Mouse (Mus musculus): ENCODE results near the gene Pik3r5. TPM values are rescaled to one million over a fixed set of nuclear protein-coding genes. Genes with fewer than 3 reads are reported as not detected.

Pik3r5 gene
- polyA plus RNA-seq, 1 experiment from 2014 or later: 0.86 TPM

GRCm38 (mm10) chr11:68400021-68400671 is 31.8 kb upstream of the Pik3r5 start:
- no peak for ATAC-seq

DNA sequence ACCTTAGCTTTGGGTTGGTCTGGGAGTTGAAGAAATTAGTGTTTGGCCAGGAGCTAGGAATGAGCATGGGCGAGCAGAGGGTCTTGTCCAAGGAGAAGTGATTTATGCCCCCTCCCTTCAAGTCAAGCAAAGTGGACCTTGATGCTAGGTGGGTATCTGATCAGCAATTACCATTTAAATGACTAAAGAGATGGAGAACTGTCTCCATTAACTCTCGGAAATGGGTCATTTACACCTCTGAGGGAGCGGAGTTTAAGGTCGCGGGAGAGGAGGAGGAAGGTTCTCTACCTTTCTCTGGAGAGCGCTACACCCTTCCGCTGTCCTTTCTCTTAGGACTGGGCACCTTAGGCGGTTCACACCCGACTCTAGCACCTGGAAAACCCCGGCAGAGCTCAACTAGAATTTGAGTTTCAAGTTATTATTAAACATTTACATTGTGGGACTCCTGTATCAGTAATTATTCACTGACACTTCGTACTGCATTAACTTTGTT is 31.1 kb upstream of the Pik3r5 start, which contains the start of gene Ntn1:
Ntn1 (minus strand) TSS at position 97 of the 493 bp plus-strand sequence.
- Histone ChIP-seq H3K9me3 (ENCODE audit: low read length) (no peaks in the 10 kb centered on the region), H3K27me3 (ENCODE audit: insufficient read depth, low read length) (peaks cover 72% of the 10 kb centered on the region), H3K9ac (replicated peaks) (no peak within 1 kb of the TSS), H3K4me3 (ENCODE audit: low read depth, low read length) (peak within 1 kb of the TSS; percentile 37), H3K4me2 (ENCODE audit: low read depth, low read length) (peak within 1 kb of the TSS; percentile 59), H3K4me1 (ENCODE audit: insufficient read depth) (peaks cover 6% of the 10 kb centered on the region), H3K27ac (ENCODE audit: low read depth) (no peak within 1 kb of the TSS), H3K36me3 (replicated peaks; ENCODE audit: insufficient read depth, low read length) (no peaks in the 10 kb centered on the region)
- no peak for ATAC-seq
- DNase-seq: no peak
- TF ChIP-seq EP300 (IDR thresholded peaks at IDR 0.05; ENCODE audit: low read depth) (no peak), CTCF (IDR thresholded peaks at IDR 0.05; ENCODE audit: low read depth) (no peak)
- WGBS (ENCODE audit: insufficient replicate concordance): 7% methylated on average over 11 of the region's 11 CpGs

More at GRCm38 (mm10) chr11:68400021-68400671, 31.8 kb upstream of the Pik3r5 start:
- DNase-seq: no peak
- H3K4me3 ChIP-seq (ENCODE audit: low read depth, low read length): peak overlapping the region; percentile 37
- peak overlapping the region; percentile 59 for H3K4me2 ChIP-seq (ENCODE audit: low read depth, low read length)
- TF ChIP-seq EP300 (IDR thresholded peaks at IDR 0.05; ENCODE audit: low read depth) (no peak), CTCF (IDR thresholded peaks at IDR 0.05; ENCODE audit: low read depth) (peak; percentile 18; the same call in 1 of the 2 replicates)
- WGBS (ENCODE audit: insufficient replicate concordance): 1% methylated on average over 50 of the region's 57 CpGs
- H3K9ac ChIP-seq (replicated peaks): no peak overlapping the region
- H3K9me3 ChIP-seq (ENCODE audit: low read length): no peaks in the 10 kb centered on the region
- peaks cover 78% of the 10 kb centered on the region for H3K27me3 ChIP-seq (ENCODE audit: insufficient read depth, low read length)
- no peak overlapping the region for H3K27ac ChIP-seq (ENCODE audit: low read depth)
- H3K36me3 ChIP-seq (replicated peaks; ENCODE audit: insufficient read depth, low read length): no peaks in the 10 kb centered on the region
- H3K4me1 ChIP-seq (ENCODE audit: insufficient read depth): peaks cover 6% of the 10 kb centered on the region

- Histone ChIP-seq H3K36me3 (replicated peaks; ENCODE audit: insufficient read depth, low read length) (no peaks in the 10 kb centered on the region), H3K9me3 (ENCODE audit: low read length) (no peaks in the 10 kb centered on the region), H3K4me3 (ENCODE audit: low read depth, low read length) (no peak overlapping the region), H3K9ac (replicated peaks) (no peak overlapping the region), H3K27me3 (ENCODE audit: insufficient read depth, low read length) (peaks cover 65% of the 10 kb centered on the region), H3K4me1 (ENCODE audit: insufficient read depth) (peaks cover 6% of the 10 kb centered on the region), H3K4me2 (ENCODE audit: low read depth, low read length) (no peak overlapping the region), H3K27ac (ENCODE audit: low read depth) (no peak overlapping the region)
- ATAC-seq: no peak
- no peak for DNase-seq
- no peak for TF ChIP-seq CTCF (IDR thresholded peaks at IDR 0.05; ENCODE audit: low read depth)
- TF ChIP-seq EP300 (IDR thresholded peaks at IDR 0.05; ENCODE audit: low read depth): no peak
- 18% methylated on average over 5 of the region's 5 CpGs for WGBS (ENCODE audit: insufficient replicate concordance)
Observed at GRCm38 (mm10) chr11:68401428-68401827, 30.5 kb upstream of the Pik3r5 start.

GRCm38 (mm10) chr11:68404185-68404584 is 27.7 kb upstream of the Pik3r5 start:
- H3K36me3 ChIP-seq (replicated peaks; ENCODE audit: insufficient read depth, low read length): no peaks in the 10 kb centered on the region
- H3K9ac ChIP-seq (replicated peaks): no peak overlapping the region
- no peak overlapping the region for H3K4me2 ChIP-seq (ENCODE audit: low read depth, low read length)
- TF ChIP-seq EP300 (IDR thresholded peaks at IDR 0.05; ENCODE audit: low read depth) (no peak), CTCF (IDR thresholded peaks at IDR 0.05; ENCODE audit: low read depth) (peak; percentile 56)
- no peak overlapping the region for H3K27ac ChIP-seq (ENCODE audit: low read depth)
- H3K27me3 ChIP-seq (ENCODE audit: insufficient read depth, low read length): peaks cover 37% of the 10 kb centered on the region
- H3K4me1 ChIP-seq (ENCODE audit: insufficient read depth): peaks cover 6% of the 10 kb centered on the region
- no peaks in the 10 kb centered on the region for H3K9me3 ChIP-seq (ENCODE audit: low read length)
- DNase-seq (no peak), ATAC-seq (no peak)
- 41% methylated on average over 4 of the region's 4 CpGs for WGBS (ENCODE audit: insufficient replicate concordance)
- H3K4me3 ChIP-seq (ENCODE audit: low read depth, low read length): no peak overlapping the region

- Histone ChIP-seq H3K4me2 (ENCODE audit: low read depth, low read length) (no peak overlapping the region), H3K9me3 (ENCODE audit: low read length) (no peaks in the 10 kb centered on the region), H3K4me3 (ENCODE audit: low read depth, low read length) (no peak overlapping the region), H3K9ac (replicated peaks) (no peak overlapping the region), H3K27me3 (ENCODE audit: insufficient read depth, low read length) (peaks cover 24% of the 10 kb centered on the region), H3K36me3 (replicated peaks; ENCODE audit: insufficient read depth, low read length) (no peaks in the 10 kb centered on the region), H3K27ac (ENCODE audit: low read depth) (no peak overlapping the region), H3K4me1 (ENCODE audit: insufficient read depth) (no peaks in the 10 kb centered on the region)
- DNase-seq: no peak
- 82% methylated on average over 8 of the region's 8 CpGs for WGBS (ENCODE audit: insufficient replicate concordance)
- TF ChIP-seq EP300 (IDR thresholded peaks at IDR 0.05; ENCODE audit: low read depth): no peak
- TF ChIP-seq CTCF (IDR thresholded peaks at IDR 0.05; ENCODE audit: low read depth): no peak
- ATAC-seq: no peak
Observed at GRCm38 (mm10) chr11:68405576-68405975, 26.3 kb upstream of the Pik3r5 start.

DNA sequence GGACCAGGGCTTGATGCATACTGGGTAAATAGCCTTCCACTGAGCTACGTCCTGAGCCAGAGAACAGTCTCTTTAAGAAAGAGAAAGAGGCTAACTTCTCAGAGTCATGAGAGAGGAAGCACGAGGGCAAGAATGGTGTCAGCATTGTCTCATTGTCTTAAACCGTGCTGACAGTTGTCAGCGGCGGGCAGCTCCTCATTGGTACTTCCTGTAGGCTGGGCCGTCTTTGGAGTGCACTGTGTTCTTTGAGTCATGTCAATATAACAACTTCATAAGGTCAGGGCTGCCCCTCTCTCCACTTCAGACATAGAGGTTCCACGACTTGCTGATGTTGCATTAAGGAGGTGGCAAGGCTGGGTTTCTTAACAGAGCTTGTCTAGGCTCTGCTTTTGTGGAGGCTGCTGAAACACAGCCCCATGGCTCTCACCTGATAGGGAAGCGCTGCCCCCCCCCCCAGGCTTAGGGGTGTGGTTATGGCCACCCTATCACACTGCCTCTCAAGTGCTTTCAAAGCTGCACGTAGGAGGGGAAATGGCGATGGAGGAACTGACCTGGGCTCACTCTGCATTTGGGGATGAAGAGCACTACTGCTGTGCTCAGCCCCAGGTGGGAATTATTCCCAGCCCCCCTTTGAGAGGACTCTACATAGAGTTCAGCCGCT is 24.5 kb upstream of the Pik3r5 start:
- DNase-seq (no peak), ATAC-seq (no peak)
- H3K9ac ChIP-seq (replicated peaks): no peak overlapping the region
- no peak overlapping the region for H3K4me2 ChIP-seq (ENCODE audit: low read depth, low read length)
- H3K4me3 ChIP-seq (ENCODE audit: low read depth, low read length): no peak overlapping the region
- no peak overlapping the region for H3K27ac ChIP-seq (ENCODE audit: low read depth)
- no peaks in the 10 kb centered on the region for H3K9me3 ChIP-seq (ENCODE audit: low read length)
- TF ChIP-seq CTCF (IDR thresholded peaks at IDR 0.05; ENCODE audit: low read depth) (no peak), EP300 (IDR thresholded peaks at IDR 0.05; ENCODE audit: low read depth) (no peak)
- WGBS (ENCODE audit: insufficient replicate concordance): 32% methylated on average over 11 of the region's 11 CpGs
- no peaks in the 10 kb centered on the region for H3K4me1 ChIP-seq (ENCODE audit: insufficient read depth)
- no peaks in the 10 kb centered on the region for H3K36me3 ChIP-seq (replicated peaks; ENCODE audit: insufficient read depth, low read length)
- H3K27me3 ChIP-seq (ENCODE audit: insufficient read depth, low read length): peaks cover 7% of the 10 kb centered on the region; the same call in 1 of the 2 replicates

Data from liver, postnatal 0 days (tissue).